Mouse (Mus musculus) bone marrow, adult 2 months (tissue): Measurements from ENCODE around the gene C1qtnf6.

Source experiments
- CTCF ChIP-seq: fragments of 200-500 bp; IDR thresholded peaks from 2 replicates; pipeline ENCODE4 v1.5.1; 2011; ENCODE audit warnings: low read length, control low read depth; ENCODE audit not compliant: control insufficient read depth, insufficient read depth
- POLR2A ChIP-seq: fragments of 200-500 bp; IDR thresholded peaks from 2 replicates; pipeline ENCODE4 v1.6.1; 2011; ENCODE audit warnings: low read depth, mild to moderate bottlenecking, control low read depth, low read length, borderline replicate concordance; ENCODE audit not compliant: control insufficient read depth

DNA sequence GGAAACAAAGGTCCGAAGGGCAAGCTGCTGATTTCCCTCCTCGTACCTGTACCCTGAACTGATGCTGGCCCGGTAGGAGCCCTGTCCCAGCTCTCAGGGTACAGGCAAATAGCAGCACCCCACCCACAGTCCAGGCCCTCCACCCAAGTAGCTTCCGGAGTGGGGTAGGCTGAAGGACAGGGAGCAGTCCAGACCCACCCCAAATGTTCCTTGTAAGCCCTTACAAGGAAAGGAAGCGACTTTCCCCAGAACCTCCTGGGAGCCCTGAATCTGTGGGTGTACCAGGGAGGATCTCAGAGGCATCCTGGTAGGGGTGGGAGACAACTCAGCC, 41.0 kb upstream of the C1qtnf6 start:
- no peak for TF ChIP-seq CTCF
- TF ChIP-seq POLR2A = no peak
